Mouse (Mus musculus) spleen, adult 2 months (tissue): ENCODE results near the gene Lsm14a.

ENCODE experiments used
- CTCF ChIP-seq: fragments of 200-500 bp; IDR thresholded peaks from 2 replicates; pipeline ENCODE4 v1.5.1; 2011; ENCODE audit warnings: mild to moderate bottlenecking, inconsistent platforms; ENCODE audit not compliant: insufficient read depth, insufficient read length, insufficient replicate concordance; ENCODE audit errors: extremely low read depth
- POLR2A ChIP-seq: fragments of 200-500 bp; IDR thresholded peaks from 2 replicates; pipeline ENCODE4 v1.6.1; 2011; ENCODE audit warnings: low read depth, low read length, inconsistent platforms

GRCm38 (mm10) chr7:34390111-34390833 lies 2.8 kb downstream of the Lsm14a start:
- TF ChIP-seq CTCF (no peak), POLR2A (no peak)
